Mouse (Mus musculus) gastrocnemius, postnatal 25 days (tissue): Measurements from ENCODE around the gene Lrrc51. TPM values are rescaled to one million over a fixed set of nuclear protein-coding genes. Genes with fewer than 3 reads are reported as not detected.

ENCODE experiments used
- DNase-seq: peaks from one replicate; pipeline ENCODE4 v3.0.0; 2022
- microRNA-seq, 2 experiments: library from miRNA; unstranded; fragments of <30 nt; microRNA quantifications; one replicate each; pipeline ENCODE4 v1.2.0; 2021; ENCODE audit warnings: borderline replicate concordance in 2 of 2
- total RNA-seq, 2 experiments: library from RNA; stranded (reverse); gene quantifications; 1 replicate in 1 of 2; 2 replicates in 1 of 2; pipeline ENCODE4 v1.2.3; 2021

Lrrc51 gene
- total RNA-seq, 2 experiments from 2014 or later: 3.0 to 4.2 TPM

DNA sequence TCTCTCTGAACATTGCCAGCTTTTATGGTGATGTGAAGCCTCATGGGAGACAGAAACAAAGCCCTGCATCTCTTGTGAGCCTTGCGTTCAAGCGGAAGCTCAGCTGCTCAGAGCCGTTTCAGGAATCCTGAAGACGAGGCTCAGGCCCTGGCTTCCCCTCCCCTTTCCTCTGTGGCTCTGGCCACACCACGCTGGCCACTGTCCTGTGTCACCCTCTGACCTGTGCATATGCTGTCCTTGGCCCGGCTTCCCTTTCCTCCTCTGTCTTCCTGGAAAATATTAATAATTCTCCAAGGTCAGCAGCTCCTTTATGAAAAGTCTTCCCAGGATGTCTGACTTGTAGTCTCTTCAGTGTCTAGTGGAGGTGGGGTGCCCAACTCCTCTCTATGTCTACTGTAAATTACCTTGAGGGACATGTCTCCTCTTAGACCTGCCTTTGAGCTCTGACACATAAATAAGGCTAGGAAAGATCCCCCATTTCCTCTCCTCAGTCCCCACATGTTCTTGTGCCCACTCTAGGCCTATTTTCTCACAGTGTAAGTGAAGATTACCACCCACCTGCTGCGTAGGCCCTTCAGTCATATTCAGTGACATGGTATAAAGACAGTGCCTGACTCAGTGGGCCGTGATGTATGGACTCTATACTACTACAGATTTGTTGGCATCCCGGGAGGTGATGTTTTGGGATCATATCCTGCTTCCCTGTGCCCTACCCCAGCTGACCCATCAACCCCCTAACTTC is 51.1 kb downstream of the Lrrc51 start:
- no peak for DNase-seq

GRCm38 (mm10) chr7:101880855-101881254 is 52.8 kb downstream of the Lrrc51 start:
- no peak for DNase-seq

DNA sequence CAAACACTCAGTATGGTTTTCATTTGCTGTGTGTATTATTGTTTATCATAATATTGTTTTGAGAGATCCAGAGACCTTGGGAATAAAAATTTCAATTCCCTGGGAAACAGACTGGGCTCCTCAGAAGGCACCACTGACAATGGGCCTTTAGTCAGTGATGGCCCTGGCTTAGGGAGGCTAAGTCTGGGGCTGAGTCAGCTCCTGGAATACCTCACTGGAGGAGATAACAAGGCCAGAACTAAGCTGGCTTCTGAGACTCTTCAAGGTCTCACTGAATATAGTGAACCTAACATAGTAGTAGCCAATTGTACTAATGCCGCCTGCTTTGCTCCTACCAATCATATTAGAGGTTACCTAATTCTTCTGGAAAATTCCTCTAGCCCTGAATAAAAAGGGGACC is 57.7 kb downstream of the Lrrc51 start:
- DNase-seq: no peak

- DNase-seq: no peak
Observed at GRCm38 (mm10) chr7:101871296-101871695, 62.4 kb downstream of the Lrrc51 start.

DNA sequence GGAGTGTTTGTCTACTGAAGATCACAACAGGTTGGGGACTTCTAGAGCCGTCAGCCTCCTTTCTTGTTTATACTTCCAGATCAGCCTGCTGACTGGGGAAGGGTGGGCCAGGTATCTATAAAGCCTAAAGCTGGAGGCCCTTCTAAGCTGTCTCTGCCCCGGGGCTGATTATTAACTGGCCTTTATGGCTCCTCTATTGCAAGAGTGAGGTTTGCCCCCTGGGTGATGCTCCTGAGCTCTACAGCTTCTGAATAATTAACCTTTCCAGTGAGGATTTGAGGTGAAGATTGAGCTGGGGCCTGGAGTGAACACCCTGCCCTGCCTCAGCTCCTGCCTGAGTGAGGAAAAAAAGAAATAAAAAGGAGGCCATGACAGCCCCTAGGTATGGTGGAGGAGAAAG is 63.1 kb downstream of the Lrrc51 start, which contains the start of gene Folr1:
Gene Folr1 (minus strand): TSS at position 160 of the 400 bp plus-strand sequence.
- no peak for DNase-seq

DNA sequence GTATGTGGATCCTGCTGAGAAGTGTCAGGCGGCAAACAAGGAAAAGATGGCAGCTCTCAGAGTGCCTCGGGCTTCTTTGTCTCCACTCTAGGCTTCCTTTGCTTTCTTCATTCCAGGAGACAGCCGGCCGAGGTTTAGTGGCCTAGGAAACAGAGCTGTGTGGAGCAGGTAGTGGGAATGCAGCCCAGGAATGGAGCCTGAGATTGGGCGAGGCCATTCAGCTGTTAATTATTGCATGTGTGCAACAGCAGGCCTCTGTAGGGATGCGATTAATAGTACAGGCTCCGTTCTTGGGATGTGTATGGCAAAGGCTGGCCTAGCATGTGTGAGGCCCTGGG is 64.6 kb downstream of the Lrrc51 start:
- DNase-seq: no peak

DNA sequence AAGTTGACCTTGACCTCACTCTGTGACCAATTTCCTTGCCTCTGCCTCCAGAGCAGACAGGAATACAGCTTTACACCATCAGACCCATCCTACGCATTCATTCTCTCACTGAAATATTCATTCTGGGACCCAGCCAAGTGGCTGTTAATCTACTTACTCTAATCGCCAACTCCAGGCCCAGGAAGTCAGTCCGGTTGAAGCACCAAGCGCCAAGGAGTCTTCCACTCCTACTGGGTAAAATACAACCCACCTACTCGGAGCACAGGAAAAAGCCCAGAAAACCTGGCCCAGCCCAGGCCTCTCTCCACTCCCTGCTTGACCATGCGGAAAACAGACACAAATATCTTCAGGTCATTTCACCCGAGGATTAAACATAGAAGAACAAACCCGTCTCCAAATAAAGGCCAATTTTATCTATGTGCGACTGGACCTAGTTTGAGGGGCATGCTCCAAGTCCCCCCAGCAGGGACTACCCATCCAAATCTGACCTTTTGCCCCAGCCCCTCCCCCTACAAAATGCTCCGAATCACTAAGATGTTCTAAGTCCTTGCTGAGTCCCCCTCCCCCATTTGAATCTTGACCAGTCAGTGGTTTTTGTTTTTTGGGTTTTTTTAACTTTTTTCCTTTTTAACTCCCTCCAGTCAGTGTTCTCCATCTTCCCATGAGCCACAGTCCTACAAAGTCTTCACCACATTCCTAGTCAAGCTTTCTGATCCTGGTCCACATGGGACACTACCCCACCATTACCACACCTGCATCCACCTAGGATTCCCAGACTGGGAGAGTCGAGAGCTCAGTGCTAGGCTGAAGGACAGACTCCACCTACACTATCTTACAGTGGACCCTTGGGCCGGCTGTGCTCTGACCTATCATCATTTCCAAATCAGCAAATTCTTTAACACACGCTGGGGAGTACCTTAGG is 65.2 kb downstream of the Lrrc51 start:
- no peak for DNase-seq

- DNase-seq: no peak
Observed at GRCm38 (mm10) chr7:101867482-101867881, 66.2 kb downstream of the Lrrc51 start.

- no peak for DNase-seq
Observed at GRCm38 (mm10) chr7:101866491-101867265, 67.0 kb downstream of the Lrrc51 start.

GRCm38 (mm10) chr7:101863415-101863814 is 70.3 kb downstream of the Lrrc51 start, which contains the start of gene Anapc15:
Anapc15 (plus strand) TSS chr7:101863715.
- DNase-seq: no peak

Small RNA genes lying within 50 kb of the gene (microRNA-seq; reads per million reads assigned to microRNA genes)
- gene Gm22655: 0 reads per million in 2 experiments

Other genes with a start within 250 kb of the Lrrc51 start
- not detected for gene Phox2a, start 115.6 kb downstream of the Lrrc51 start, total RNA-seq
- 10 to 100 TPM; 79.7 to 88.0 TPM for gene Inppl1, start 95.7 kb downstream of the Lrrc51 start, total RNA-seq
- 1 to 10 TPM; 2.0 to 5.4 TPM for gene Folr2, start 76.7 kb downstream of the Lrrc51 start, total RNA-seq
- 10 to 100 TPM; 14.2 to 17.6 TPM for gene Anapc15, start 70.2 kb downstream of the Lrrc51 start, total RNA-seq
- under 1 TPM; 0.67 to 0.77 TPM for gene Folr1, start 63.1 kb downstream of the Lrrc51 start, total RNA-seq
- 100 to 1,000 TPM in 1 of 2 experiments, 10 to 100 TPM in 1; 94.3 to 103 TPM for gene Lamtor1, start 28.0 kb downstream of the Lrrc51 start, total RNA-seq
- gene Tomt, start 27.5 kb downstream of the Lrrc51 start, total RNA-seq: not detected
- gene Numa1, start 216 bp upstream of the Lrrc51 start, total RNA-seq: 10 to 100 TPM; 43.8 to 46.7 TPM
- gene Il18bp, start 84.8 kb upstream of the Lrrc51 start, total RNA-seq: 1 to 10 TPM; 1.9 to 2.7 TPM
- 10 to 100 TPM; 22.4 to 24.2 TPM for gene Rnf121, start 131.6 kb upstream of the Lrrc51 start, total RNA-seq
- gene Xndc1, start 131.6 kb upstream of the Lrrc51 start, total RNA-seq: 1 to 10 TPM; 4.5 to 5.1 TPM
- gene Xntrpc, start 131.8 kb upstream of the Lrrc51 start, total RNA-seq: under 1 TPM in 1 of 2 experiments, not detected in 1; 0.80 TPM
- 1 to 10 TPM in 1 of 2 experiments, under 1 TPM in 1; 0.43 to 1.1 TPM for gene Trpc2, start 149.2 kb upstream of the Lrrc51 start, total RNA-seq
- 100 to 1,000 TPM; 383 to 418 TPM for gene Art1, start 167.8 kb upstream of the Lrrc51 start, total RNA-seq
- gene Art5, start 175.6 kb upstream of the Lrrc51 start, total RNA-seq: 10 to 100 TPM; 10.2 to 10.3 TPM
- gene Chrna10, start 182.9 kb upstream of the Lrrc51 start, total RNA-seq: not detected